Mouse (Mus musculus) cerebellum, adult 11 months (tissue): ENCODE data around the gene Hspbp1.

ENCODE experiments used
- DNase-seq: peaks from one replicate; pipeline ENCODE4 v3.0.0; 2022

Hspbp1 gene

GRCm38 (mm10) chr7:4629586-4629985 lies 55.3 kb downstream of the Hspbp1 start:
- DNase-seq: no peak

DNA sequence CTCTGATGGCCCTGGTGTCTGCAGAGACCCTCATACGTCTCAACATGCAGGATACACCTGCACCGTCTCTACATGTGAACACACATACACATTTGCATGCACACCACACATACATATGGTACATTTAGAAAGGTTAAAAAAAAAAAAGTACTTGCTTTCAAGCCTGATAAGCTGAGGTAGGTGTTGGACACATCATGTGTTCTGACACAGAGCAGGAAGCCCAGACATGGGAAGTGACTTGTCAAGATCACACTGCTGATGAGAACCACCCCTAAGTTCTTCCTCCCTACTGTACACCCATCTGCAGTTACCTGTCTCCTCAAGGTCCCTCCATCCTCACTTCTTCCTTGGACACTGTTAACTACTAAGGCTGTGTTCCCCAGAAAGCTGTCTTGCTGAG lies 58.9 kb downstream of the Hspbp1 start:
- DNase-seq: no peak

- no peak for DNase-seq
Measured at GRCm38 (mm10) chr7:4624343-4624742, 60.5 kb downstream of the Hspbp1 start.

DNA sequence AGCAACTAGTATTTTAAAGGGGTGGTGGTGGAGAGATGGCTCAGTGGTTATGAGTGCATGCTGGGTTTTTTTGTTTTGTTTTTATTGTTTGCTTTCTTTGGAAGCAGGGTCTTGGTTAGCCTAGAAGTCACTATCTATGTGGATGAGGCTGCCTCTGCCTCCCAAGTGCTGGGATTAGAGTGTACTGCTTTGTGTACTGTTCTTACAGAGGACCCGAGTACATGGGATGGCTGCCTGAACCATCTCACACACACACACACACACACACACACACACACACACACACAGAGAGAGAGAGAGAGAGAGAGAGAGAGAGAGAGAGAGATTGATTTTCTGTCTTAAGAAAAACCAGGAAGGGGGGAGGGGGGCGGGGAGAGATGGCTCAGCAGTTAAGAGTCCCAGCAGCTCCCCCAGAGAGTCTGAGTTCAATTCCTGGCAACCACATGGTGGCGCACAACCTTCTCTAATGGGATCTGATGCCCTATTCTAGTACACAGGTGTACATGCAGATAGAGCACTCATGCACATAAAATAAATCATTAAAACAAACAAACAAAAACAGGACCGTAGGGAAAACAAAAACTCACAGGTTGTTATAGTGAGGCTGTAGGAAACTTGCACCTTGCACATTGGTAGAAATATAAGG lies 61.2 kb downstream of the Hspbp1 start:
- peak; percentile 41 for DNase-seq

- no peak for DNase-seq
Measured at GRCm38 (mm10) chr7:4619979-4620378, 64.9 kb downstream of the Hspbp1 start.

- DNase-seq: no peak
Measured at GRCm38 (mm10) chr7:4613740-4614403, 71.0 kb downstream of the Hspbp1 start.

- DNase-seq: no peak
Measured at GRCm38 (mm10) chr7:4612956-4613355, 71.9 kb downstream of the Hspbp1 start.

GRCm38 (mm10) chr7:4612386-4612785 lies 72.5 kb downstream of the Hspbp1 start:
- DNase-seq: no peak

GRCm38 (mm10) chr7:4611921-4612341 lies 72.9 kb downstream of the Hspbp1 start:
- DNase-seq: peak; percentile 79

DNA sequence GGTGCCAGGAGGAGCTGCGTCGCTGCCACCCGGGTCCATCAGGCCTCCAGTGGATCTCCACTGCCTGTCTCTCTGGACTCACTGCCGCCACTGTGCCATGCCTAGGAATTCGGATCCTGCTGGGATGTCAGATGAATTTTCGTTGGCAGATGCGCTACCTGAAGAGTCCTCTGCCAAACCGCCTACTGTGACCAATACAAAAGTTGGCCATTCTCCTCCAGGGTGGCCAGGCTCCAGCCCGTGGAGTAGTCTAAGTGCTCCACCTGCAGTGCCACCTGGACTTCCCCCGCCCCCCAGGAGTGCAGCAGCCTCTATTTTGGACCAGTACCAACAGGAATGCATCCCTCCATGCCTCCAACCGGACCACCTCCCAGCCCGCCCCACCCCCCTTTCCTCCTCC lies 73.4 kb downstream of the Hspbp1 start:
- DNase-seq: peak; percentile 91
